Mouse (Mus musculus): ENCODE measurements at regions not wholly inside any gene's neighbourhood (a gene's known extent, or its start where the extent isn't known, plus 50 kb on each side); places are given as distances from the start of the nearest gene placed in this dataset.

GRCm38 (mm10) chr10:84069806-84070205 is 347.1 kb downstream of the 1500009L16Rik start:
- no peak overlapping the region for H3K4me2 ChIP-seq (ENCODE audit: low read depth)

GRCm38 (mm10) chr10:84072866-84073483 is 350.3 kb downstream of the 1500009L16Rik start:
- H3K27me3 ChIP-seq (ENCODE audit: control insufficient read depth, insufficient read depth, insufficient read length): no peaks in the 10 kb centered on the region
- no peak for TF ChIP-seq E2F4 (IDR thresholded peaks at IDR 0.05; ENCODE audit: insufficient read depth)
- no peaks in the 10 kb centered on the region for H3K79me2 ChIP-seq (ENCODE audit: control insufficient read depth, insufficient read depth)
- no peaks in the 10 kb centered on the region for H3K36me3 ChIP-seq (ENCODE audit: control insufficient read depth, insufficient read depth)
- no peak overlapping the region for H3K4me2 ChIP-seq (ENCODE audit: low read depth)
- H3ac ChIP-seq (ENCODE audit: control insufficient read depth, insufficient read length): no peak overlapping the region
- H3K4me3 ChIP-seq: no peak overlapping the region

More at GRCm38 (mm10) chr10:84069806-84070205, 347.1 kb downstream of the 1500009L16Rik start:
- Histone ChIP-seq H3K79me2 (ENCODE audit: control insufficient read depth, insufficient read depth) (no peaks in the 10 kb centered on the region), H3K4me3 (no peak overlapping the region), H3K36me3 (ENCODE audit: control insufficient read depth, insufficient read depth) (no peaks in the 10 kb centered on the region), H3ac (ENCODE audit: control insufficient read depth, insufficient read length) (no peak overlapping the region), H3K27me3 (ENCODE audit: control insufficient read depth, insufficient read depth, insufficient read length) (no peaks in the 10 kb centered on the region)
- no peak for TF ChIP-seq USF1 (IDR thresholded peaks at IDR 0.05; ENCODE audit: low read depth)

- Histone ChIP-seq H3ac (ENCODE audit: control insufficient read depth, insufficient read length) (no peak overlapping the region), H3K36me3 (ENCODE audit: control insufficient read depth, insufficient read depth) (no peaks in the 10 kb centered on the region)
- TF ChIP-seq MYOD1 (IDR thresholded peaks at IDR 0.05; ENCODE audit: control insufficient read depth in 1 of 3, insufficient read length in 2 of 3, low read depth in 2 of 3) (no peak), MYOG (IDR thresholded peaks at IDR 0.05; ENCODE audit: control insufficient read depth in 1 of 3, insufficient read depth in 1 of 3, insufficient read length in 2 of 3, low read depth in 2 of 3) (no peak), CEBPB (IDR thresholded peaks at IDR 0.05; ENCODE audit: insufficient read depth, poor library complexity, severe bottlenecking) (no peak), POLR2A (IDR thresholded peaks at IDR 0.05; ENCODE audit: insufficient read length, low read depth) (no peak), POLR2AphosphoS2 (IDR thresholded peaks at IDR 0.05; ENCODE audit: insufficient read length, low read depth) (no peak), USF1 (IDR thresholded peaks at IDR 0.05; ENCODE audit: low read depth) (no peak), SRF (IDR thresholded peaks at IDR 0.05; ENCODE audit: control insufficient read depth, insufficient read length, low read depth) (no peak), TCF12 (IDR thresholded peaks at IDR 0.05; ENCODE audit: insufficient read depth, poor library complexity, severe bottlenecking) (no peak), E2F4 (IDR thresholded peaks at IDR 0.05; ENCODE audit: insufficient read depth) (no peak)
Measured at GRCm38 (mm10) chr10:84075581-84075980, 352.9 kb downstream of the 1500009L16Rik start.

GRCm38 (mm10) chr10:84080236-84080635 is 357.6 kb downstream of the 1500009L16Rik start:
- TF ChIP-seq USF1 (IDR thresholded peaks at IDR 0.05; ENCODE audit: low read depth): no peak
- Histone ChIP-seq H3K79me2 (ENCODE audit: control insufficient read depth, insufficient read depth) (no peaks in the 10 kb centered on the region), H3K4me2 (ENCODE audit: low read depth) (no peak overlapping the region), H3K27me3 (ENCODE audit: control insufficient read depth, insufficient read depth, insufficient read length) (no peaks in the 10 kb centered on the region), H3K36me3 (ENCODE audit: control insufficient read depth, insufficient read depth) (no peaks in the 10 kb centered on the region), H3K4me3 (no peak overlapping the region), H3ac (ENCODE audit: control insufficient read depth, insufficient read length) (no peak overlapping the region)

More at GRCm38 (mm10) chr10:84075581-84075980, 352.9 kb downstream of the 1500009L16Rik start:
- Histone ChIP-seq H3K27me3 (ENCODE audit: control insufficient read depth, insufficient read depth, insufficient read length) (no peaks in the 10 kb centered on the region), H3K4me3 (no peak overlapping the region), H3K79me2 (ENCODE audit: control insufficient read depth, insufficient read depth) (no peaks in the 10 kb centered on the region), H3K4me2 (ENCODE audit: low read depth) (no peak overlapping the region)

GRCm38 (mm10) chr10:84081673-84082072 is 358.7 kb downstream of the Nuak1 start:
- TF ChIP-seq MYOG (IDR thresholded peaks at IDR 0.05; ENCODE audit: control insufficient read depth in 1 of 3, insufficient read depth in 1 of 3, insufficient read length in 2 of 3, low read depth in 2 of 3) (peak in 1 of 3 experiments; percentile 17), CEBPB (IDR thresholded peaks at IDR 0.05; ENCODE audit: insufficient read depth, poor library complexity, severe bottlenecking) (no peak)
- no peak overlapping the region for H3K4me3 ChIP-seq
- no peaks in the 10 kb centered on the region for H3K27me3 ChIP-seq (ENCODE audit: control insufficient read depth, insufficient read depth, insufficient read length)
- no peaks in the 10 kb centered on the region for H3K36me3 ChIP-seq (ENCODE audit: control insufficient read depth, insufficient read depth)
- H3K4me2 ChIP-seq (ENCODE audit: low read depth): no peak overlapping the region
- H3ac ChIP-seq (ENCODE audit: control insufficient read depth, insufficient read length): no peak overlapping the region
- H3K79me2 ChIP-seq (ENCODE audit: control insufficient read depth, insufficient read depth): no peaks in the 10 kb centered on the region

GRCm38 (mm10) chr10:84087528-84087927 is 352.9 kb downstream of the Nuak1 start:
- no peaks in the 10 kb centered on the region for H3K79me2 ChIP-seq (ENCODE audit: control insufficient read depth, insufficient read depth)
- H3K4me2 ChIP-seq (ENCODE audit: low read depth): no peak overlapping the region
- no peak overlapping the region for H3ac ChIP-seq (ENCODE audit: control insufficient read depth, insufficient read length)
- no peaks in the 10 kb centered on the region for H3K36me3 ChIP-seq (ENCODE audit: control insufficient read depth, insufficient read depth)
- TF ChIP-seq CEBPB (IDR thresholded peaks at IDR 0.05; ENCODE audit: insufficient read depth, poor library complexity, severe bottlenecking): no peak
- TF ChIP-seq MAX (IDR thresholded peaks at IDR 0.05; ENCODE audit: low read depth): no peak
- TF ChIP-seq SRF (IDR thresholded peaks at IDR 0.05; ENCODE audit: control insufficient read depth, insufficient read length, low read depth): no peak
- TF ChIP-seq TCF12 (IDR thresholded peaks at IDR 0.05; ENCODE audit: insufficient read depth, poor library complexity, severe bottlenecking): no peak
- TF ChIP-seq TCF3 (IDR thresholded peaks at IDR 0.05; ENCODE audit: insufficient read length, low read depth): no peak
- no peak for TF ChIP-seq USF1 (IDR thresholded peaks at IDR 0.05; ENCODE audit: low read depth)
- TF ChIP-seq E2F4 (IDR thresholded peaks at IDR 0.05; ENCODE audit: insufficient read depth): no peak
- no peak for TF ChIP-seq POLR2AphosphoS2 (IDR thresholded peaks at IDR 0.05; ENCODE audit: insufficient read length, low read depth)
- no peaks in the 10 kb centered on the region for H3K27me3 ChIP-seq (ENCODE audit: control insufficient read depth, insufficient read depth, insufficient read length)
- no peak overlapping the region for H3K4me3 ChIP-seq
